Mouse (Mus musculus): ENCODE data around the gene Efcab10. TPM values are rescaled to one million over a fixed set of nuclear protein-coding genes. Genes with fewer than 3 reads are reported as not detected.

Gene Efcab10
- total RNA-seq (2021), result 1 to 10 TPM; 1.2 to 2.1 TPM
- long read RNA-seq, experiment 1, partial matches to known transcripts, result 0 of 1 reads
- long read RNA-seq, experiment 1, other reads (novel, unspliced or antisense), result 1 of 1 reads
- long read RNA-seq, experiment 2, partial matches to known transcripts, result 0 of 2 reads
- long read RNA-seq, experiment 2, other reads (novel, unspliced or antisense), result 0 of 2 reads

DNA sequence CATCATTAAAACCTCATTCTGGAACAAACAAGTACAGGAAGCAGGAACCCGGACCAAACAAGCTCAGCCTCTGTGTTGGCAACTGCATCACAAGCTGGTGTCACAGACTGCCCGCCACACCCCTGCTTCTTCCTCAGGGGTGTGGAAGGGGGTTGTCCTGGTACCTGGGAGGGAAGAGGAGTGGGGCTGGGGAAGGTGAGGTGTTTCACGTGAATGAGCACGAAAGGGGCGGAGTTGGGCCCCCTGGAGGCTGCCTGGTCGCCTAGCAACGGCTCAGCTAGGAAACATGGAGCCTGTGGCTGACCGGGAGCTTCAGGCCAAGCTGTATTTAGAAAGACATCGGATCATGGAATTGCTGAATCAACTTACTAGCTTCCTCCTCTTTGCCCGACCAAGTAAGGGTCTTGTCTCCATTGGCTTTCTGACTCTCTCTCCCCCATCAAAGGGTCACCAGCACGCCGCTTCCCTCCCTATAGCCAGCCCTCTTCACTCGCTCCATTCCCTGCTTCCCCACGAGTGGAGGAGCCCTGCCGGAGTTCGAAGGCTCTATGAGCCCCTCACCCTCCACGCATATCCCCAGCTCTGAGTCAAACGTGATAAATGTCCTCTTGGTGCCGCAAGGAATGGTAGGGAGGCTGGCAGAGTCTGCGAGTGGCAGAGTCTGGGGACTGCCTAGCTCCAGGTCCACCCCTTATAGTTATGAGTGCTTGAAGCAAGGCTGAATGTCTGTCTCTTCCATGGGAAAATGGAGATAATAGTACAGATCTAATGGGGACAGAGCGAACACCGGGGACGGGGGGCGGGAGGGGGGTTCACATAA, at the start of gene Efcab10:
Efcab10 (plus strand) TSS at position 51 of the 820 bp plus-strand sequence.
- peak; percentile 49 to 63 for DNase-seq (ENCODE audit: low spot score in 2 of 2)

GRCm38 (mm10) chr12:33344970-33345772, 49.5 kb upstream of the Efcab10 start:
- no peak for DNase-seq (ENCODE audit: low spot score in 2 of 2)

GRCm38 (mm10) chr12:33345773-33346435, 48.8 kb upstream of the Efcab10 start:
- DNase-seq (ENCODE audit: low spot score in 2 of 2), result no peak

- DNase-seq (ENCODE audit: low spot score in 2 of 2), result no peak
Observed at GRCm38 (mm10) chr12:33352671-33353070, 42.0 kb upstream of the Efcab10 start.

- no peak for DNase-seq (ENCODE audit: low spot score in 2 of 2)
Observed at GRCm38 (mm10) chr12:33358345-33358744, 36.3 kb upstream of the Efcab10 start.

GRCm38 (mm10) chr12:33359209-33359608, 35.4 kb upstream of the Efcab10 start:
- DNase-seq (ENCODE audit: low spot score in 2 of 2), result no peak

- no peak for DNase-seq (ENCODE audit: low spot score in 2 of 2)
Observed at GRCm38 (mm10) chr12:33359878-33360482, 34.7 kb upstream of the Efcab10 start.

GRCm38 (mm10) chr12:33360729-33361128, 33.9 kb upstream of the Efcab10 start:
- peak; percentile 66 to 68 for DNase-seq (ENCODE audit: low spot score in 2 of 2)

DNA sequence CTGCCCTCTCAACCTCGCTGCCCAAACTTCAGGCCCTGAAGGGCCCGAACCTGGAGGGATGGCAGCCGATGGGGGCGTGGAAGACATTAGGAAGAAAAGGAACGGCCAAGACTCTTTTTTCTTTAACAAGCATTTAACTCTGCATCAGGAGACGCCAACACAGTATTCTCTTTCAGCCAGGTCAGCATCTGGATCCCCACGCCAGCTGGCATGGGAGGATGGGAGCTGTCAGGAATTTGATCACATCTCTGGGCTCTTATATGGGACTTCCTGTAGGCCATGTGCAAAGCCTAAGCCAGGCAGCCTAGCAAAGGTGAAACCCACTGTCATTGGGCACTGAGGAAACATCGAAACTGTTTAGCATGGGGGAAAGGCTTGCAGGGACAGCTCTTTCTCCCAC, 30.1 kb upstream of the Efcab10 start:
- DNase-seq (ENCODE audit: low spot score in 2 of 2), result no peak

- no peak for DNase-seq (ENCODE audit: low spot score in 2 of 2)
Observed at GRCm38 (mm10) chr12:33365133-33365532, 29.5 kb upstream of the Efcab10 start.

DNA sequence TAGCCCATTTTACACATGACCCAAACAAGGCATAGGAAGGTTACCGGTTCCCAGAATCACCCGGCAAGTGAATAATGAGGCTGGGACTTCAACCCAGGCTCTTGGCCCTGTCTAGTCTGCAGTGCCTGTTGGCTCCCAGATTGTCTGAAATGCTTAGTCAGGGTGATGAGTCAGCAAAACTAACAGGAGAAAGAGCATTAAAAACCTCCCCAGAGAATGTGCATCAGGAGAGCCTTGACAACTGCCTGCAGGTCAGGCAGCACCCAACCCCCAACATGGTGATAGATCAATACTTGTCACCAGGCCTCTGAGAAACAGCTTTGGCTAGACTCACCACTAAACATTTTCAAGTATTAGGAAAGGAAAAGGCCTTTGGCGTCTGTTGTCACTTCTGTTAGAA, 25.1 kb upstream of the Efcab10 start:
- no peak for DNase-seq (ENCODE audit: low spot score in 2 of 2)

DNA sequence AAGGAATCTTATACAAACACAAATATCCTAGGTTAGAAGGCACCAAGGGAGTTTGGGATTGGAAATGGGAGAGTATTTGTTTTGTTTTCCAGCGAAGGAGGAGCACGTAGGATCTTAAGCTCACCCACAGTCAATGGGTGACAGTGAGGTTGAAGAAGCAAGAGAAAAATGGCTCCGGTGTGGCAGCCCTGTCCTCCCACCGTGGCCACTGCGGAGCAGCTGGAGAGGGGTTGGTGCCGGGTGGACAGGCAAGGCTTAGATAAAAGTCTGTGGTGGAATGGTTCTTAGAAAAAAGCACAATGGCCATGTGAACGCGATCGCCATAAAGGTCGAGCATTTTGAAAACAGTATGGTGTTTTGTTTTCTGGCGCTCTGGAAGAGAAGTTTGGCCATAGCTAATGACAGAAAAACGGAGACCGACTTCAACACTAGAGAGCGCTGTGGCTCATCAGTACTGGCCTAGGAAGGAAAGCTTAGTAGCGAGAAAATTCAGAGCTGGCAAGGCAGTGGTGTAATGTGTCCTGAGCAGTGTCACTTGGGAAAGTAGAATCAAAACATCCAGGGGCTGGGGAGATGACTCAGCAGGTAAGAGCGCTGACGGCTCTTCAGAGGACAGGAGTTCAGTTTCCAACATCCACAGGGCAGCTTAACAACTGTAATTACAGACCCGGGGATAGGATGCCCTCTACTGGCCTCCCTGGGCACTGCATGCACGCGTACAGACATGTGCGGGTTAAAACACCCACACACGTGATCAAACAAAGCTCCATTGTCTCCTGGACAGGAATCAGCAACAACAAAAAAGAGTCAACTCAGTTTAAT, 14.8 kb upstream of the Efcab10 start:
- DNase-seq (ENCODE audit: low spot score in 2 of 2), result peak; percentile 77 to 79

GRCm38 (mm10) chr12:33388842-33389241, 5.8 kb upstream of the Efcab10 start:
- peak; percentile 67 to 81 for DNase-seq (ENCODE audit: low spot score in 2 of 2)

GRCm38 (mm10) chr12:33390844-33391560, 3.7 kb upstream of the Efcab10 start:
- DNase-seq (ENCODE audit: low spot score in 2 of 2), result no peak

DNA sequence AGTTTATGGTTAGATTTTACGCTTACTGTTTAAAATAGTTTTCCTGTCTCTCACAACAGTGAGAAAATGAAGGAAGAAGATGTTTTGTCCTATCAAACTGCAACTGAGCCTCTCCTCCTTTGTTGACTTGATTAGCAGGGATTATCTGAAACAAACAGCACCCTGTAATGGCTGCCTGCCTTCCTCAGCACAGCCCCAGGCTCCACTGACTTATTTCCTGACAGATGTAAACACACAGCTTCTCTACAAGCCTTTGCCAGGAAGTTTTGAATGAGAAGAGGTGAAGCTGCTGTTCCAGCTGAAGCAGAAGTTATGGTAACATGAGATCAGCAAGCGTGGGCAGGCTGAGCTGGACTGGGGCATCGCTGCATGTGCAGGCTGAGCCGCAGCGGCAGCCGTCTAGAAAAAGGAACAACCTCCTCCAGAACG, 8.6 kb downstream of the Efcab10 start:
- DNase-seq (ENCODE audit: low spot score in 2 of 2), result no peak

DNA sequence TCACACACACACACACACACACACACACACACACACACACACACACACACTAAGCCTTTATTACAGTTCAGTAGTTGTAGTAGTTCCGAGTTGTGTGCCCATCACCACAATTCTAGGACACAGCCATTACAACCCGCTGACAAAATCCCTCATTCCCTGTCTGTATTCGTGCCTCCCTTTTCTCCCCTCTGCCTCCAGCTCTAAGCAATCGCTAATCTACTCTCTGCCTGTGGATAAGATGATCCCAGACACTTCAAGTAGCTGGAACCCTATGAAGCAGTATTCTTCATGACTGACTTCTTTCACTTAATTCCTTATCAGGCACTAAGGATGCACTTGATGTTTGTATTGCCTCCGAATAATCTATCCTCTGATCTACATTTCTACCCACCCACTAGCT, 10.3 kb downstream of the Efcab10 start:
- no peak for DNase-seq (ENCODE audit: low spot score in 2 of 2)

- no peak for DNase-seq (ENCODE audit: low spot score in 2 of 2)
Observed at GRCm38 (mm10) chr12:33405398-33406026, 10.9 kb downstream of the Efcab10 start.

- DNase-seq (ENCODE audit: low spot score in 2 of 2), result no peak
Observed at GRCm38 (mm10) chr12:33411580-33412151, 17.0 kb downstream of the Efcab10 start.

Data from layer of hippocampus, postnatal 14 days (tissue).